Mouse (Mus musculus): ENCODE measurements around the gene Gm8165. TPM values are rescaled to one million over a fixed set of nuclear protein-coding genes. Genes with fewer than 3 reads are reported as not detected.
"Not testable (repeated sequence)": the region's sequence is repeated elsewhere in the genome, so short reads cannot be mapped to it uniquely, and the experiment has no call there.

The Gm8165 gene
- not detected in 2 replicates for polyA plus RNA-seq (2015; fragmentation: Nextera tagmentation; extraction: Ambion mirVana)

DNA sequence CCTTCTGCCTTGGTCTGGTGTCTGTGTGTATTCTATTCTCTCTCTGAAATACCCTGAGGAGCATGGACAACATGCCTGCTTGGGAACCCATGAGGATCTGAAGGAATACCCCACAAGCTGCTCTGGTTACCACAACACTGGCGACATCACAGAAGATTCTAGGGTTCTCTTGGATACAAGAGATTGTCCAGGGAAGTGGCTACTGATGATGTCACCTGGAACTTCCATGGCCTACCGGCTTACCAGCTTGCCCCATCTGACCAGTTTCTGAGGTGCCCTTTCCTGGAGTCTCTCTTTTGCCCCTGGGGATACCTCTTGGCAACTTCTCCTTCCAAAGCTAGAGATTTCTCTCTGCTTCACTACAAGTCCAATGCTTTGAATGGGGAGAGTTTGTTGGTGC lies at the start of gene Gm8165:
Gene Gm8165 (minus strand): TSS at position 101 of the 400 bp plus-strand sequence.
- not testable (repeated sequence) for H3K36me3 ChIP-seq; H3K27me3 ChIP-seq; H3K27ac ChIP-seq; ATAC-seq (replicated peaks; ENCODE audit: insufficient number of reproducible peaks, insufficient read depth, low FRiP score, low read depth); H3K4me2 ChIP-seq; H3K9me3 ChIP-seq (replicated peaks); H3K9ac ChIP-seq; H3K4me1 ChIP-seq (replicated peaks); H3K4me3 ChIP-seq
- WGBS = 53% methylated on average over 1 of the region's 2 CpGs

- not testable (repeated sequence) for H3K36me3 ChIP-seq; H3K27me3 ChIP-seq; H3K4me3 ChIP-seq; H3K9me3 ChIP-seq (replicated peaks); ATAC-seq (replicated peaks; ENCODE audit: insufficient number of reproducible peaks, insufficient read depth, low FRiP score, low read depth); H3K4me1 ChIP-seq (replicated peaks); H3K9ac ChIP-seq; H3K27ac ChIP-seq; H3K4me2 ChIP-seq
- 68% methylated on average over 4 of the region's 4 CpGs for WGBS
Observed at GRCm38 (mm10) chr14:43697621-43698020, 20.6 kb upstream of the Gm8165 start, which contains the start of gene Gm7324. Gene Gm7324 (plus strand): TSS chr14:43697828.

Other genes starting within 250 kb of the Gm8165 start
- not detected in 2 replicates for gene Gm5799, start 133.6 kb downstream of the Gm8165 start, polyA plus RNA-seq (2015; fragmentation: Nextera tagmentation; extraction: Ambion mirVana)
- not detected in 2 replicates for gene Gm17654, start 98.1 kb downstream of the Gm8165 start, polyA plus RNA-seq (2015; fragmentation: Nextera tagmentation; extraction: Ambion mirVana)
- gene Gm10375, start 69.2 kb downstream of the Gm8165 start, polyA plus RNA-seq (2015; fragmentation: Nextera tagmentation; extraction: Ambion mirVana) = not detected in 2 replicates
- 0.34 and 0.49 TPM in 2 replicates for gene Gm7324, start 20.6 kb upstream of the Gm8165 start, polyA plus RNA-seq (2015; fragmentation: Nextera tagmentation; extraction: Ambion mirVana)
- 0.09 TPM in 1 of 2 replicates, not detected in the other for gene Gm16506, start 50.3 kb upstream of the Gm8165 start, polyA plus RNA-seq (2015; fragmentation: Nextera tagmentation; extraction: Ambion mirVana)
- 0.10 TPM in 1 of 2 replicates, not detected in the other for gene Gm6526, start 70.7 kb upstream of the Gm8165 start, polyA plus RNA-seq (2015; fragmentation: Nextera tagmentation; extraction: Ambion mirVana)
- not detected in 2 replicates for gene Gm8180, start 107.5 kb upstream of the Gm8165 start, polyA plus RNA-seq (2015; fragmentation: Nextera tagmentation; extraction: Ambion mirVana)
- not detected in 2 replicates for gene Ear1, start 198.3 kb upstream of the Gm8165 start, polyA plus RNA-seq (2015; fragmentation: Nextera tagmentation; extraction: Ambion mirVana)
- gene Ear10, start 246.4 kb upstream of the Gm8165 start, polyA plus RNA-seq (2015; fragmentation: Nextera tagmentation; extraction: Ambion mirVana) = not detected in 2 replicates
- gene Gm8113, start 248.2 kb upstream of the Gm8165 start, polyA plus RNA-seq (2015; fragmentation: Nextera tagmentation; extraction: Ambion mirVana) = 26.1 and 28.5 TPM in 2 replicates

Data from heart, embryonic 15.5 days (tissue).